Mouse (Mus musculus): ENCODE results near the gene Atl2. TPM values are rescaled to one million over a fixed set of nuclear protein-coding genes. Genes with fewer than 3 reads are reported as not detected.

Gene Atl2
- total RNA-seq, 2 experiments from 2014 or later, result 70.9 to 88.2 TPM

DNA sequence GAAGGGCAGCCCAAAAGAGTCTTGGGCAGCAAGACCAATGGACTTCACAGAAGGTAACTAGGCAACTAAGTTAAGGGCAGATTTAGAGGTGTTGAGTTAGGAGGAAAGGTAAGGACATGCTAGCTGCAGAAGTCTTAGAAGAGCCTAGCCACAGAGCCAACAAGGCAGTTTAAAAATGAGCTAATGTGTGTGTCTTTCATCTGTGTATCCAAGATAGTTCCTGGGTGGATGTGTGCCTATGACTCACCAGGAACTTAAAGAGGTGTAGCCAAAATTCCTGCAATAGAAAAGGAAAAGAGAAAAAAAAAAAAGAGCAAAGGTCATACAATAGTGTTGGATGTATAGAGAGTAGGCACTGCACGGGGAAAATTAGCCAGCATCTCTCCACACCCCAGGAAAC is 63.6 kb downstream of the Atl2 start:
- intact Hi-C loops (cut with DNase I; ENCODE audit: low total_unique reads), result no loop called here
- no peak for DNase-seq

GRCm38 (mm10) chr17:79826482-79827034 is 69.4 kb downstream of the Atl2 start:
- DNase-seq, result no peak
- intact Hi-C loops (cut with DNase I; ENCODE audit: low total_unique reads), result no loop called here

DNA sequence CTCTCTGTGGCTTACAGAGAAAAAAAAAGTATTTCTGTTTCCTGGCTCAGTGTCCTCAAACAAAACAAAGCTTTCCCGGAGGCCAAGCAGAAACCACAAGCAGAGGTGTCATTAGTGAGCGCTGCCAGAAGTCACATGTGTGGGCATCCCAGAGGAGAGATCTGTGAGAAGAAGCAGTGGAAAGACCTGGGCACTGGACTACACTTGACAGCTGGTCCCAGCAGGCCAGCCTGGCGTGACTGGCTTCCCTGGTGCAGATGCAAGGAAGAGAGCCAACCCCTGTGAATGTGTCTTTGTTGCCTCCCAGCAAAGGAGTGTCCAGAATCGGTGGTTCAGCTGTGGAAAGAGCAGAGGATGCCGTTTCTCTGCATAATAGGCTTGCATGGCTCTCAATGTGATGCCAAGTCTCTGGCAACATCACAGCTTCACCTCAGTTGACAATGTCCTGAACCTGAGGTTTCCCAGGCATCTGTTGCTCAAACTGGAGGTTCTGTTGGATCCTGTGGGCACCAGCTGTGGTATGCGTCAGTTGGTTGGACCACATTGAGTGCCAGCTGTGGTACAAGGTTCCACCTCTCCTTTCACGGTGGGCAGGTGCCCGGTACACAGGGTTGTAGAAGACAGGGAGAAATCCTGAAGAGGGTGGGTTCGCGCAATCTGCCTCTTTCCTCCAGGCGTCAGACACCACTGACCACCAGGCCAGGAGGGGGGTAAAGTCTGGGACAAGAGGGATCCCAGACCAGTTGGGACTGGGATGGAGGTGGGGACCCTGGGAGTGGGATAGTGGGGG is 70.5 kb downstream of the Atl2 start:
- peak; percentile 32 for DNase-seq
- intact Hi-C loops (cut with DNase I; ENCODE audit: low total_unique reads), result no loop called here

- intact Hi-C loops (cut with DNase I; ENCODE audit: low total_unique reads), result no loop called here
- no peak for DNase-seq
Measured at GRCm38 (mm10) chr17:79824406-79824805, 71.5 kb downstream of the Atl2 start.

DNA sequence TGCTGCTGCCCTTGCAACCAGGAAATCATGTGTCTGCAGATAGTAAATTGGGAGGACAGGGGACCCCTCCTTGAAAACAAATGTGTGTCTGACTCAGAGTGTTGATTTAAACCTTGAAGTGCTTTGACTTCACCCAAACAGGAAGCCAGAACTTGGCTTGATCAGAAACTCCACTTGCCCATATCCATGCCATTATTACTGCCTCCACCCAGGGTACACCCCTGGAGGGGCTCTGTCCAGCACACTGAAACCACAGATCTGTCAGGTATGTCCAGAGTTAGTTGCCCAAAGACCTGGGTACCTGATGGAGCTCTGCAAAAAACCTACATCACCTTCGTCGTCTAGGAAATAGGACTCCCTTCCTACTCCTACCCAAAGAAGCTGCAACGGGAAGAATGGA is 77.0 kb downstream of the Atl2 start:
- no peak for DNase-seq
- intact Hi-C loops (cut with DNase I; ENCODE audit: low total_unique reads), result no loop called here

DNA sequence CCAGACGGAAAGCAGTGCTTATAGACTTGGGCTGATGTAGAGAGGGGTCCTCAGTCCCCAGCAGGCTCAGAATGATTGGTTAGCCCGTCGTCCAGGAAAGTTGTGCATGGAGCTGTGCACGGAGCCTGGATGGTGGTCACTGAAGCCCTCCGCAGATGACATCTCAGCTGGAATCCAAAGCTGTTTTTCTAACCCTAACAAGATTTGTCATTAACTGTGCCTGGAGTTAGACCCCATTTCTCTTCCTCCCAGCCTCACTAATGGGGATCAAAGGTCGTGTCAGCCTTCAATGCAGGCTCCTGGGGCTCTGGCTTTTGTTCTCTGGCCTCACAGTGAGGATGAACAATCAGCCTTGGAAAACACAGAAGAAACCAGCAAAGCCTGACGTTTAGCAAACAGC is 77.9 kb downstream of the Atl2 start:
- DNase-seq, result no peak
- intact Hi-C loops (cut with DNase I; ENCODE audit: low total_unique reads), result no loop called here

DNA sequence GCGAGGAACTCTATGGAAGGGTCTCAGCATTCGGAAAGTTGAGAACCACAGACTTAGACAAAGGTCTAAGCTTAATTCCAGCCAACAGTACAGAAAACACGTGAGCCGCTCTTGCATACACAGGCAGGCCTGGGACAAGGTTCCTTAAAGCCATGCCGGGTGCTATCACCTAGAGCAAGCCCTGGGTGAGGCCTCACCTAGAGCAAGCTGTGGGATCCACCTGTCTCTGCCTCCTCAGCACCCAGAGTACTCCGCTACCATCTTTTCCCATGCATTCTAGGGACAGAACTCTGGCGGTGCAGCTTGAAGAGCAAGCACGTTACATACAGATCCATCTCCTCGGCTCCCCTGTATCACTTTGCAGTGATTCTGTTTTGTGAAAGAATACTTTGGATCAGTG is 78.4 kb downstream of the Atl2 start:
- intact Hi-C loops (cut with DNase I; ENCODE audit: low total_unique reads), result no loop called here

GRCm38 (mm10) chr17:79816896-79817295 is 79.0 kb downstream of the Atl2 start:
- intact Hi-C loops (cut with DNase I; ENCODE audit: low total_unique reads), result no loop called here
- DNase-seq, result no peak

More for the DNA sequence above, 78.4 kb downstream of the Atl2 start:
- no peak for DNase-seq

- intact Hi-C loops (cut with DNase I; ENCODE audit: low total_unique reads), result no loop called here
- no peak for DNase-seq
Measured at GRCm38 (mm10) chr17:79810421-79810820, 85.5 kb downstream of the Atl2 start.

DNA sequence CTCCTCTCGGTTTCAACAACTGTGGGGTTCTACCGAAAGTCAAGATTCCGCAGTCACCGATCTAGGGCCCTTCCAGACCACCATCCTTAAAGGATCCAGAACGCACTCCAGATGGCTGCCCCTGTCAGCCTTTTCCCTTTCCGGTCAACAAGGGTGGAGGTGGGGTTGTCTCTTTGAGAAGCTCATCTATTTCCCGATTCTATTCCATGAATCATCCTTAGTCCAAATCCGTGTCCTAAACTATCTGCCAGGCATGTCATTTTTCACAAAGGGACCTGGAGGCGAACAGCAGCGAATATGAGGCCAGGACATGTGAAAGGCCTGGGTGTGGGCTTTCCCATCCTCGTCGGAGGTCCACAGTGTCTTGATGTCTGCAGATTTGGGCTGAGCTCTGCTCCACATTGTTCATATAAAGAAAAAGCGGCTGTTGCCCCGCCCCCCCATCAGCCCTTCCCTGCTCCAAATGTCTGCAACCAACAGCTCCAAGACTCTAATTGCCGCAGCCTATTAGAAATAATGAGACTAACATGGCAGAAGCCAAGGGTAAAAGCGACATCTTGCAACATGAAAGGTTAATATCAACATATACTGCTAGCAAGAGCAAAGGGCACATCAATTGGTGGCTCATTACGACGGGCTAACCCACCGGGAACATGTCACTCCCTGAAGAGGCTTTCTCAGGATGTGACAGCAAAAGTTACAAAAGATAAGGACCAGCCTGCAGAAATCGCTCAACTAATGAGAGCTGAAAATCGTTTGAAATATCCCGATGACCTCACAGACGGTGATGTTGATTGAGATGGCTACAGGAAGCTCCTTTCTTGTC is 86.2 kb downstream of the Atl2 start:
- no peak for DNase-seq
- intact Hi-C loops (cut with DNase I; ENCODE audit: low total_unique reads), result no loop called here

GRCm38 (mm10) chr17:79807237-79807930 is 88.5 kb downstream of the Atl2 start:
- intact Hi-C loops (cut with DNase I; ENCODE audit: low total_unique reads), result no loop called here
- no peak for DNase-seq

- no peak for DNase-seq
- intact Hi-C loops (cut with DNase I; ENCODE audit: low total_unique reads), result no loop called here
Measured at GRCm38 (mm10) chr17:79804747-79805146, 91.2 kb downstream of the Atl2 start.

GRCm38 (mm10) chr17:79802056-79802455 is 93.9 kb downstream of the Atl2 start:
- intact Hi-C loops (cut with DNase I; ENCODE audit: low total_unique reads), result no loop called here
- no peak for DNase-seq

DNA sequence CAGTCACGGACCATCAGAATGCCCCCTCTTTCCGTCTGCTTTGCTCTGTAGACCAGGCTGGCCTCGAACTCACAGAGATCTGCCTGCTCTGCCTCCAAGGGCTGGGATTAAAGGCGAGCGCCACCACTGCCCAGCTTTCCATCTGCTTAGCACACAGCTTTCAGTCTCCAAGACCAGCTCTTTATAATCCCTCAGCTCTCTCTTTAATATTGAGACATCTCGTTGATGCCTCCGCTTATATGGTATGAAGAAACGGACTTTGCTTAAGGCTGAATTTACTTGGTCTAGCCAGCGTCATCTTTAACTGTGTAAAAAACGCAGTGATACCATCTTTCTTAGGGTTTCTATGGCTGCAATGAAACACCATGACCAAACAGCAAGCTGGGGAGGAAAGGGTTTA is 97.1 kb downstream of the Atl2 start:
- no peak for DNase-seq
- intact Hi-C loops (cut with DNase I; ENCODE audit: low total_unique reads), result no loop called here

Other genes with a start within 250 kb of the Atl2 start
- gene Cyp1b1, start 181.1 kb downstream of the Atl2 start, total RNA-seq (2021), result under 1 TPM; 0.35 to 0.40 TPM
- 10 to 100 TPM; 16.7 to 17.8 TPM for gene Hnrnpll, start 166.2 kb upstream of the Atl2 start, total RNA-seq (2021)
- gene Galm, start 231.3 kb upstream of the Atl2 start, total RNA-seq (2021), result 1 to 10 TPM; 1.7 to 2.4 TPM

Data from gastrocnemius, postnatal 14 days (tissue).